Mouse (Mus musculus) cerebellum, adult 2 months (tissue): ENCODE measurements around the gene Cfap100. TPM values are rescaled to one million over a fixed set of nuclear protein-coding genes. Genes with fewer than 3 reads are reported as not detected.
A peak's percentile ranks its signal among the peaks of the same experiment; 100 is the strongest.

Experiments
- DNase-seq, 2 experiments: peaks; one replicate each; pipeline ENCODE4 v3.0.0; 2021
- H3K27ac ChIP-seq: fragments of 200-500 bp; 2 replicates; pipeline ENCODE4 v1.5.1; 2012; ENCODE audit warnings: low read length, control low read depth, inconsistent platforms; ENCODE audit not compliant: insufficient read depth
- H3K27me3 ChIP-seq: fragments of 200-500 bp; 2 replicates; pipeline ENCODE4 v1.6.1; 2012; ENCODE audit warnings: inconsistent platforms, mild to moderate bottlenecking, low read length, moderate library complexity; ENCODE audit not compliant: control insufficient read depth, insufficient read depth
- H3K4me1 ChIP-seq: fragments of 200-500 bp; 2 replicates; pipeline ENCODE4 v1.6.1; 2011; ENCODE audit warnings: low read length; ENCODE audit not compliant: control insufficient read depth, insufficient read depth
- H3K4me3 ChIP-seq: fragments of 200-500 bp; replicated peaks from 2 replicates; pipeline ENCODE3; 2011; ENCODE audit warnings: mild to moderate bottlenecking, low read depth, low read length, control low read depth; ENCODE audit not compliant: insufficient read depth
- CTCF ChIP-seq: fragments of 200-500 bp; IDR thresholded peaks from 2 replicates; pipeline ENCODE4 v1.5.1; 2011; ENCODE audit warnings: low read depth, mild to moderate bottlenecking, control low read depth, low read length, moderate library complexity, borderline replicate concordance; ENCODE audit not compliant: insufficient read depth
- POLR2A ChIP-seq: fragments of 200-500 bp; IDR thresholded peaks from 2 replicates; pipeline ENCODE4 v1.6.1; 2011; ENCODE audit warnings: low read length, control low read depth, borderline replicate concordance; ENCODE audit not compliant: insufficient read depth
- WGBS: fragments of 180-500 bp; shearing (Covaris S2); methylation state at CpG from one replicate; pipeline ENCODE4 v1.1.7; 2018; 5-methylcytosine and 5-hydroxymethylcytosine counted together
- polyA plus RNA-seq: library from polyadenylated mRNA; depleted of rRNA; stranded (reverse); fragments of >200 nt; gene quantifications from 2 replicates; pipeline ENCODE4 v1.2.3, GENCODE M21; 2012

The Cfap100 gene
- polyA plus RNA-seq, 1 experiment = 5.3 TPM

- Histone ChIP-seq H3K27me3 (no peaks in the 10 kb centered on the region), H3K27ac (no peak overlapping the region), H3K4me3 (no peak overlapping the region), H3K4me1 (no peaks in the 10 kb centered on the region)
- 15% methylated on average over 11 of the region's 11 CpGs for WGBS
- DNase-seq = peak; percentile 80 to 88
- TF ChIP-seq CTCF = peak; percentile 86
- no peak for TF ChIP-seq POLR2A
These were observed 6.6 kb upstream of the Cfap100 start for GRCm38 (mm10) chr6:90435195-90435618.

DNA sequence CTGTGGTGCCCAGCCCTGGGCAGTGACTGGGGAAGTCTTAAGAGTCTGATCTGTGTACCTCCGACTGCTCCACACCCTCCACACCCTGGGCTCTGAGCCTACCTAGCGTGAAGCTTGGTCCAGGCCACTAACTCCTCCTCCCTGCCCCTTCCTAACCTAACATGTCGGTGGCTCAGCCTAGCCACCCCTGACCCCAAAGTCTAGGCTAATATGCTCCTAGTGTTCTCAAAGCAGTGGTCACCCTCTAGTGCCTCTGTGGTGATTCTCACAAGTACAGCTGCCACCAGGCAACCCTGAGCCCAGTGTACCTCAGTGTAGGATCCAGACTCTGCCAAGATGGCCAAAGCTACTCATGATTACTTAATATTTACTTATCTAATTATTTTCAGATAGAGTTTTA, 6.1 kb upstream of the Cfap100 start:
- 73% methylated on average over 3 of the region's 3 CpGs for WGBS
- H3K4me3 ChIP-seq = no peak overlapping the region
- TF ChIP-seq CTCF = no peak
- TF ChIP-seq POLR2A = no peak
- DNase-seq = no peak
- no peaks in the 10 kb centered on the region for H3K27me3 ChIP-seq
- no peaks in the 10 kb centered on the region for H3K4me1 ChIP-seq
- H3K27ac ChIP-seq = no peak overlapping the region

DNA sequence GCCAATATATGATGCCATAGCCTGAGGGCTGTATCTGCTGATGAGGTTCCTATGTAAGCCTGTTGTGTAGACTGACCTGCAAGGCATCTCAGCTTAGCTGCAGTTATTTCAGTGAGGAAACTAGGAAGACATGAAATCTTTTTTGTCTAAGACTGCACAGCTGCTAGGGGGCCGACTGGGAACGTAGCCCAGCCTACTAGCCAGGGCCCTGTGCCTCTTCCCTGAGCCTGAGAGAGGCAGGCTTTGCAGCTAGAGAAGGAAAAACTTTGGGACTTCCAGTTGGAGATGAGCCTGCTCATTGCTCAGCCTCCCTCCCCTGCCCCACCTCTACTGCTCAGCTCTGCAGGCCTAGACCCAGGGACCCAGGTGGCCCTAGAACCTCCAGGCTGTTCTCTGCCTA, 2.9 kb upstream of the Cfap100 start:
- Histone ChIP-seq H3K27me3 (no peaks in the 10 kb centered on the region), H3K27ac (no peak overlapping the region), H3K4me1 (no peaks in the 10 kb centered on the region), H3K4me3 (no peak overlapping the region)
- TF ChIP-seq POLR2A (no peak), CTCF (no peak)
- 45% methylated on average over 2 of the region's 2 CpGs for WGBS
- DNase-seq = no peak

GRCm38 (mm10) chr6:90429911-90430310, 1.3 kb upstream of the Cfap100 start:
- WGBS = 85% methylated on average over 14 of the region's 14 CpGs
- Histone ChIP-seq H3K27me3 (no peaks in the 10 kb centered on the region), H3K4me1 (no peaks in the 10 kb centered on the region), H3K4me3 (no peak overlapping the region), H3K27ac (no peak overlapping the region)
- TF ChIP-seq POLR2A (no peak), CTCF (no peak)
- DNase-seq = no peak

- TF ChIP-seq POLR2A (no peak), CTCF (no peak)
- WGBS = 93% methylated on average over 4 of the region's 4 CpGs
- Histone ChIP-seq H3K27ac (no peak overlapping the region), H3K27me3 (no peaks in the 10 kb centered on the region), H3K4me1 (no peaks in the 10 kb centered on the region), H3K4me3 (no peak overlapping the region)
- DNase-seq = no peak
These were observed 2.6 kb downstream of the Cfap100 start for GRCm38 (mm10) chr6:90426003-90426402.

DNA sequence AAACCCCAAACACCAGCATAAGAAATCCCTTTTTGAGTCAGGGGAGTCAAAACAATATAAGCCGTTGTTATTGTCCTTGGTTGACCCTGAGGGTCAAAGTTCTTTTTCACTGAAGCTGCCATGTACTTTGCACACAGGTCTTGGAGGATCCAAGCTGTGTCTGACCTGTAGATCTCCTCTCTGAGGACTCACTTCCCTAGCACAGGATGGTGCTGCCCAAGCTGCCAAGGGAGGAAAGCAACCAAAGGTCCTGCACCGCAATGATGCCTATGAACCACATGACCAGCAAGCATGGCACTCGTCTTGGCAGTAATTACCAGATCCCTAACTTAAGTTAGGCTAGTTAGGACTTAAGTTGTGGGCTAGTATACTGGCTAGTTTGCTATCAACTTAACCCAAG, 3.2 kb downstream of the Cfap100 start:
- WGBS = 86% methylated on average over 3 of the region's 3 CpGs
- H3K27me3 ChIP-seq = no peaks in the 10 kb centered on the region
- no peak overlapping the region for H3K27ac ChIP-seq
- no peak for DNase-seq
- no peaks in the 10 kb centered on the region for H3K4me1 ChIP-seq
- no peak overlapping the region for H3K4me3 ChIP-seq
- TF ChIP-seq POLR2A = no peak
- no peak for TF ChIP-seq CTCF

- Histone ChIP-seq H3K4me3 (no peak overlapping the region), H3K27ac (no peak overlapping the region), H3K27me3 (no peaks in the 10 kb centered on the region), H3K4me1 (no peaks in the 10 kb centered on the region)
- peak; percentile 75 to 76 for DNase-seq
- TF ChIP-seq CTCF = peak; percentile 82
- no peak for TF ChIP-seq POLR2A
- 11% methylated on average over 14 of the region's 14 CpGs for WGBS
These were observed 6.0 kb downstream of the Cfap100 start for GRCm38 (mm10) chr6:90422565-90422964.

DNA sequence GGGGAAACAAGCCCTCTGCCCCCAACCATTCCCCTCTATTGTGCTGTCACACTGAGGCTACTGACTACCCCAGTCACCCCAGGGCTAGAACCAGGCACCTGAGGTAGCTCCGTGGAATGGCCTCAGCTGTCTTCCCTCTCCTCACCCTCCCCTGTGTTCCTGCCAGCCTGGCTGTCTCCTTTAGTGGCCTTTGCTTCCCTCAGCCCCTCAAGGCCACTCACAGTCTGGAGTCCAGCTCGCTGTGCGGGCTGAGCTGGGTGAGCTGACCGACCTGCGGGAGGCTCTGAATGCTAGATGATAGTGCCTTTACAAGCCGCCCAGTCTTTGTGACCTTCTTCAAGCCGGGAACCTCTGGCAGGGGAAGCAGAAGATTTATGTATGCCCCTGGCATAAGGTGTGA, 16.7 kb downstream of the Cfap100 start:
- no peak for DNase-seq
- no peaks in the 10 kb centered on the region; the same call in 1 of the 2 replicates for H3K4me1 ChIP-seq
- H3K4me3 ChIP-seq = no peak overlapping the region
- H3K27me3 ChIP-seq = no peaks in the 10 kb centered on the region
- H3K27ac ChIP-seq = no peak overlapping the region
- TF ChIP-seq CTCF (no peak), POLR2A (no peak)
- 82% methylated on average over 7 of the region's 7 CpGs for WGBS
